Mouse (Mus musculus) gastrocnemius, postnatal 10 days (tissue): ENCODE data around the gene Vmn2r91. TPM values are rescaled to one million over a fixed set of nuclear protein-coding genes. Genes with fewer than 3 reads are reported as not detected.
"Not testable (repeated sequence)": the region's sequence is repeated elsewhere in the genome, so short reads cannot be mapped to it uniquely, and the experiment has no call there.

ENCODE experiments used
- DNase-seq: peaks from one replicate; pipeline ENCODE4 v3.0.0; 2021; ENCODE audit warnings: mixed read lengths
- long read RNA-seq, 2 experiments: library from polyadenylated mRNA; stranded (forward); transcript quantifications; one replicate each; pipeline ENCODE4 v2.0.0; 2021
- total RNA-seq, 2 experiments: library from RNA; stranded (reverse); gene quantifications; 2 replicates each; pipeline ENCODE4 v1.2.3; 2021

Gene Vmn2r91
- not detected for total RNA-seq
- long read RNA-seq, experiment 1 = 0 reads
- long read RNA-seq, experiment 2 = 0 reads

DNA sequence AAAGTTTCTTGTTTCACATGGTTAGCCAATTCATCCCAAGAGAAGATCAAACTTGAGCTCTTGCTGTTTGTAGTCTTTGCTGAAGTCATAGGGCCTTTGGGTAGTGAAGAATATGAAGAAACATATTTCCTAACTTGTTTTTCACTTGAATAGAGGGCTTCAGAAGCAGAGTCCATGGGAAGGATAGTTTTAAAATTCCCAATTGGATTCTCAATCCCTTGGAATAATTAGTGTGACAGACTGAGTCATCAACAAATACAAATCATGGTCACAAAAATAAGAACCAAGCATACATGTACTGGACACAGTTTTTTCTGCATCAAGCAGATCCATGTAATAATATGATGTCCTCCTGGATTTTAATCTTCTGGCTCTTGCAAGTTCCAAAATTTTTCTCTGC is at the start of gene Vmn2r91:
Gene Vmn2r91 (plus strand): TSS at position 301 of the 400 bp plus-strand sequence.
- DNase-seq = not testable (repeated sequence)

DNA sequence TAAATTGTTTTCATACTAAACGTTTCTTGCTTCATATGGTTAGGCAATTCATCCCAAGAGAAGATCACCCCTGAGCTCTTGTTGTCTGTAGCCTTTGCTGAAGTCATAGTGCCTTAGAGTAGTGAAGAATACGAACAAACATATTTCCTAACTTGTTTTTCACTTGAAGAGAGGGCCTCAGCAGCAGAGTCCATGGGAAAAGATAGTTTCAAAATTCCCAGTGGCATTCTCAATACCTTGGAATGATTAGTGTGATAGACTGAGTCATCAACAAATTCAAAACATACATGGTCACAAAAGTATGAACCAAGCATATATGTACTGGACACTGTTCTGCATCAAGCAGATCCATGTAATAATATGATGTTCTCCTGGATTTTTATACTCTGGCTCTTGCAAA is 35.7 kb upstream of the Vmn2r91 start, which contains the start of gene Vmn2r124:
Gene Vmn2r124 (plus strand): TSS at position 301 of the 400 bp plus-strand sequence.
- no peak for DNase-seq

DNA sequence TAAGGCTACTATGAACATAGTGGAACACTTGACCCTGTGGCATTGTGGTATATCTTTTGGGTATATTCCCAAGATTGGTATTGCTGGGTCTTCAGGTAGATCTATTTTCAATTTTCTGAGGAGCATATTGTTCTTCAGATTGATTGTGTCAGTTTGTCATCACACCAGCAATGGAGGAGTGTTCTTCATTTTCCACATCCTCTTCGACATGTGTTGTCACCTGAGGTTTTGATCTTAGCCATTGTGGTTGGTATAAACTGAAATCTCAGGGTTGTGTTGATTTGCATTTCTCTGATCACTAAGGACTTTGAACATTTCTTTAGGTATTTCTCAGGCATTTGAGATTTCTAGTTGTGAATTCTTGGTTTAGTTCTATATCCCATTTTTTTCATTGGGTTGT is 10.8 kb downstream of the Vmn2r91 start:
- not testable (repeated sequence) for DNase-seq

DNA sequence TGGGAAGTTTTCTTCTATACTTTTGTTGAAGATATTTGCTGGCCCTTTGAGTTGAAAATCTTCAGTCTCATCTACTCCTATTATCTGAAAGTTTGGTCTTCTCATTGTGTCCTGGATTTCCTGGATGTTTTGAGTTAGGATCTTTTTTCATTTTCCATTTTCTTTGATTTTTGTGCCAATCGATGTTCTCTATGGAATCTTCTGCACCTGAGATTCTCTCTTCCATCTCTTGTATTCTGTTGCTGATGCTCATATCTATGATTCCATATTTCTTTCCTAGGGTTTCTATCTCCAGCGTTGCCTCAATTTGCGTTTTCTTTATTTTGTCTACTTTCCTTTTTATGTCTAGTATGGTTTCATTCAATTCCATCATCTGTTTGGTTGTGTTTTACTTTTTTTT is 17.4 kb downstream of the Vmn2r91 start:
- DNase-seq = not testable (repeated sequence)

DNA sequence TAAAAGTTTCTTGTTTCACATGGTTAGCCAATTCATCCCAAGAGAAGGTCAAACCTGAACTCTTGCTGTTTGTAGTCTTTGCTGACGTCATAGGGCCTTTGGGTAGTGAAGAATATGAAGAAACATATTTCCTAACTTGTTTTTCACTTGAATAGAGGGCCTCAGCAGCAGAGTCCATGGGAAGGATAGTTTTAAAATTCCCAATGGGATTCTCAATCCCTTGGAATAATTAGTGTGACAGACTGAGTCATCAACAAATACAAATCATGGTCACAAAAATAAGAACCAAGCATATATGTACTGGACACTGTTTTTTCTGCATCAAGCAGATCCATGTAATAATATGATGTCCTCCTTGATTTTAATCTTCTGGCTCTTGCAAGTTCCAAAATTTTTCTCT is 66.8 kb downstream of the Vmn2r91 start, which contains the start of gene Vmn2r92:
Gene Vmn2r92 (plus strand): TSS at position 301 of the 400 bp plus-strand sequence.
- not testable (repeated sequence) for DNase-seq

DNA sequence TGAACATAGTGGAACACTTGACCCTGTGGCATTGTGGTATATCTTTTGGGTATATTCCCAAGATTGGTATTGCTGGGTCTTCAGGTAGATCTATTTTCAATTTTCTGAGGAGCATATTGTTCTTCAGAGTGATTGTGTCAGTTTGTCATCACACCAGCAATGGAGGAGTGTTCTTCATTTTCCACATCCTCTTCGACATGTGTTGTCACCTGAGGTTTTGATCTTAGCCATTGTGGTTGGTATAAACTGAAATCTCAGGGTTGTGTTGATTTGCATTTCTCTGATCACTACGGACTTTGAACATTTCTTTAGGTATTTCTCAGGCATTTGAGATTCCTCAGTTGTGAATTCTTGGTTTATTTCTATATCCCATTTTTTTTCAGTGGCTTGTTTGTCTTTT is 76.4 kb downstream of the Vmn2r91 start:
- DNase-seq = not testable (repeated sequence)

Other genes starting within 250 kb of the Vmn2r91 start
- gene Has1, start 229.8 kb upstream of the Vmn2r91 start, total RNA-seq = under 1 TPM; 0.09 to 0.19 TPM
- gene Fpr1, start 201.1 kb upstream of the Vmn2r91 start, total RNA-seq = under 1 TPM in 1 of 2 experiments, not detected in 1; 0.32 TPM
- gene Fpr2, start 197.2 kb upstream of the Vmn2r91 start, total RNA-seq = under 1 TPM in 1 of 2 experiments, not detected in 1; 0.47 TPM
- not detected for gene Fpr3, start 197.2 kb upstream of the Vmn2r91 start, total RNA-seq
- gene Fpr-rs4, start 63.3 kb upstream of the Vmn2r91 start, total RNA-seq = not detected
- not detected for gene Vmn2r124, start 35.6 kb upstream of the Vmn2r91 start, total RNA-seq
- not detected for gene Vmn2r92, start 66.9 kb downstream of the Vmn2r91 start, total RNA-seq
- not detected for gene Vmn2r94, start 192.7 kb downstream of the Vmn2r91 start, total RNA-seq
- gene Vmn2r93, start 213.1 kb downstream of the Vmn2r91 start, total RNA-seq = not detected